Mouse (Mus musculus): Measurements from ENCODE around the gene Gm48552. TPM values are rescaled to one million over a fixed set of nuclear protein-coding genes. Genes with fewer than 3 reads are reported as not detected.

Gene Gm48552
- 0.29 and 0.36 TPM in 2 replicates for polyA plus RNA-seq (2015; fragmentation: Nextera tagmentation; extraction: Ambion mirVana)

- Histone ChIP-seq H3K27ac (replicated peaks) (peak within 1 kb of the TSS; percentile 24; the same call in 1 of the 2 replicates), H3K27me3 (ENCODE audit: control insufficient read depth, insufficient read depth, low read length) (no peaks in the 10 kb centered on the region), H3K9me3 (ENCODE audit: control insufficient read depth, low read length) (no peaks in the 10 kb centered on the region), H3K4me2 (replicated peaks; ENCODE audit: low read depth) (no peak within 1 kb of the TSS), H3K36me3 (ENCODE audit: control insufficient read depth, insufficient read depth, low read length) (peaks cover 15% of the 10 kb centered on the region; the same call in 1 of the 2 replicates), H3K4me3 (ENCODE audit: low read depth, low read length) (no peak within 1 kb of the TSS), H3K9ac (ENCODE audit: low read length) (peak within 1 kb of the TSS; percentile 31; the same call in 1 of the 2 replicates), H3K4me1 (replicated peaks; ENCODE audit: control insufficient read depth, insufficient read depth) (peaks cover 12% of the 10 kb centered on the region)
- DNase-seq (ENCODE audit: low spot score), result peak; percentile 70
- WGBS, result 52% methylated on average over 5 of the region's 5 CpGs
- TF ChIP-seq CTCF (IDR thresholded peaks at IDR 0.05; ENCODE audit: low read depth), result no peak
- no peak for TF ChIP-seq EP300 (optimal IDR thresholded peaks at IDR 0.05)
- ATAC-seq (ENCODE audit: low FRiP score, low TSS enrichment), result peak; percentile 5; the same call in 1 of the 2 replicates
Observed at GRCm38 (mm10) chr10:81388505-81389055, at the start of gene Gm48552. Gene Gm48552, plus strand, starts transcription at chr10:81389005.

- TF ChIP-seq EP300 (optimal IDR thresholded peaks at IDR 0.05), result no peak
- TF ChIP-seq CTCF (IDR thresholded peaks at IDR 0.05; ENCODE audit: low read depth), result no peak
- no peaks in the 10 kb centered on the region for H3K9me3 ChIP-seq (ENCODE audit: control insufficient read depth, low read length)
- H3K4me1 ChIP-seq (replicated peaks; ENCODE audit: control insufficient read depth, insufficient read depth), result peaks cover 5% of the 10 kb centered on the region; the same call in 1 of the 2 replicates
- no peak for DNase-seq (ENCODE audit: low spot score)
- ATAC-seq (ENCODE audit: low FRiP score, low TSS enrichment), result no peak
- H3K9ac ChIP-seq (ENCODE audit: low read length), result no peak overlapping the region
- H3K4me3 ChIP-seq (ENCODE audit: low read depth, low read length), result no peak overlapping the region
- no peak overlapping the region for H3K27ac ChIP-seq (replicated peaks)
- H3K4me2 ChIP-seq (replicated peaks; ENCODE audit: low read depth), result no peak overlapping the region
- 0 out of 2 replicates have a peak, but pooled peaks cover 3% of the 10 kb centered on the region for H3K27me3 ChIP-seq (ENCODE audit: control insufficient read depth, insufficient read depth, low read length)
- WGBS, result 51% methylated on average over 17 of the region's 17 CpGs
- no peaks in the 10 kb centered on the region for H3K36me3 ChIP-seq (ENCODE audit: control insufficient read depth, insufficient read depth, low read length)
Observed at GRCm38 (mm10) chr10:81340551-81341332, 48.1 kb upstream of the Gm48552 start.

GRCm38 (mm10) chr10:81341333-81341949, 47.4 kb upstream of the Gm48552 start:
- Histone ChIP-seq H3K36me3 (ENCODE audit: control insufficient read depth, insufficient read depth, low read length) (no peaks in the 10 kb centered on the region), H3K4me1 (replicated peaks; ENCODE audit: control insufficient read depth, insufficient read depth) (peaks cover under 1% of the 10 kb centered on the region), H3K27me3 (ENCODE audit: control insufficient read depth, insufficient read depth, low read length) (0 out of 2 replicates have a peak, but pooled peaks cover 3% of the 10 kb centered on the region), H3K4me3 (ENCODE audit: low read depth, low read length) (no peak overlapping the region), H3K27ac (replicated peaks) (no peak overlapping the region), H3K9me3 (ENCODE audit: control insufficient read depth, low read length) (no peaks in the 10 kb centered on the region), H3K9ac (ENCODE audit: low read length) (no peak overlapping the region), H3K4me2 (replicated peaks; ENCODE audit: low read depth) (no peak overlapping the region)
- TF ChIP-seq EP300 (optimal IDR thresholded peaks at IDR 0.05) (no peak), CTCF (IDR thresholded peaks at IDR 0.05; ENCODE audit: low read depth) (peak; percentile 84)
- DNase-seq (ENCODE audit: low spot score), result peak; percentile 74
- WGBS, result 40% methylated on average over 16 of the region's 16 CpGs
- ATAC-seq (ENCODE audit: low FRiP score, low TSS enrichment), result no peak

- TF ChIP-seq EP300 (optimal IDR thresholded peaks at IDR 0.05) (no peak), CTCF (IDR thresholded peaks at IDR 0.05; ENCODE audit: low read depth) (no peak)
- ATAC-seq (ENCODE audit: low FRiP score, low TSS enrichment) (no peak), DNase-seq (ENCODE audit: low spot score) (no peak)
- WGBS, result 6% methylated on average over 43 of the region's 67 CpGs
- Histone ChIP-seq H3K4me2 (replicated peaks; ENCODE audit: low read depth) (peak within 1 kb of the TSS; percentile 84), H3K4me3 (ENCODE audit: low read depth, low read length) (peak within 1 kb of the TSS; percentile 48), H3K27ac (replicated peaks) (no peak within 1 kb of the TSS), H3K9me3 (ENCODE audit: control insufficient read depth, low read length) (no peaks in the 10 kb centered on the region), H3K9ac (ENCODE audit: low read length) (peak within 1 kb of the TSS; percentile 68), H3K27me3 (ENCODE audit: control insufficient read depth, insufficient read depth, low read length) (0 out of 2 replicates have a peak, but pooled peaks cover 3% of the 10 kb centered on the region), H3K4me1 (replicated peaks; ENCODE audit: control insufficient read depth, insufficient read depth) (no peaks in the 10 kb centered on the region; the same call in 1 of the 2 replicates), H3K36me3 (ENCODE audit: control insufficient read depth, insufficient read depth, low read length) (no peaks in the 10 kb centered on the region)
Observed at GRCm38 (mm10) chr10:81342686-81343505, 45.9 kb upstream of the Gm48552 start, which contains the start of gene Gipc3. Gene Gipc3, minus strand, starts transcription at chr10:81343266.

- TF ChIP-seq EP300 (optimal IDR thresholded peaks at IDR 0.05) (no peak), CTCF (IDR thresholded peaks at IDR 0.05; ENCODE audit: low read depth) (peak; percentile 59)
- no peak overlapping the region for H3K9ac ChIP-seq (ENCODE audit: low read length)
- H3K36me3 ChIP-seq (ENCODE audit: control insufficient read depth, insufficient read depth, low read length), result no peaks in the 10 kb centered on the region
- 41% methylated on average over 8 of the region's 8 CpGs for WGBS
- no peak for ATAC-seq (ENCODE audit: low FRiP score, low TSS enrichment)
- H3K4me1 ChIP-seq (replicated peaks; ENCODE audit: control insufficient read depth, insufficient read depth), result peaks cover 4% of the 10 kb centered on the region
- H3K9me3 ChIP-seq (ENCODE audit: control insufficient read depth, low read length), result no peaks in the 10 kb centered on the region
- H3K4me3 ChIP-seq (ENCODE audit: low read depth, low read length), result no peak overlapping the region
- no peak overlapping the region for H3K27ac ChIP-seq (replicated peaks)
- H3K4me2 ChIP-seq (replicated peaks; ENCODE audit: low read depth), result no peak overlapping the region
- 0 out of 2 replicates have a peak, but pooled peaks cover 3% of the 10 kb centered on the region for H3K27me3 ChIP-seq (ENCODE audit: control insufficient read depth, insufficient read depth, low read length)
- no peak for DNase-seq (ENCODE audit: low spot score)
Observed at GRCm38 (mm10) chr10:81344421-81345161, 44.2 kb upstream of the Gm48552 start.
